Mouse (Mus musculus): ENCODE data around the gene Adgrg5. TPM values are rescaled to one million over a fixed set of nuclear protein-coding genes. Genes with fewer than 3 reads are reported as not detected.

Gene Adgrg5
- polyA plus RNA-seq, 1 experiment from 2014 or later, result 0.39 TPM

DNA sequence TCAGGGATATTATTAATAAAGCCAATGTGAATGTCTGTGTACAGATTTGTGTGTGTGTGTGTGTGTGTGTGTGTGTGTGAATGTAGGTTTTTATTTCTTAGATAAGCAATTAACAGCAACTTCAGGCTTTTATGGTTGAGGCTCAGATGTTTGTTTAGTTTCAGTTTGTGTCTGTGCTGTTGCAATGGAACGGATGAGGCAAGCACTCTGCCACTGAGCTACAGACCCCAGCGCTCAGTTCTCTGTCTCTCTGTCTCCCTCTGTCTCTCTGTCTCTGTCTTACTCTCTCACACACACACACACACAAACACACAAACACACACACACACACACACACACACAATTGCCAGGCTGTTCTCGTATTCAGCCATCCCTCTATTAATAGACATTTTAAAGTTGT, 4.7 kb downstream of the Adgrg5 start:
- WGBS (ENCODE audit: insufficient replicate concordance), result 62% methylated on average over 3 of the region's 3 CpGs

DNA sequence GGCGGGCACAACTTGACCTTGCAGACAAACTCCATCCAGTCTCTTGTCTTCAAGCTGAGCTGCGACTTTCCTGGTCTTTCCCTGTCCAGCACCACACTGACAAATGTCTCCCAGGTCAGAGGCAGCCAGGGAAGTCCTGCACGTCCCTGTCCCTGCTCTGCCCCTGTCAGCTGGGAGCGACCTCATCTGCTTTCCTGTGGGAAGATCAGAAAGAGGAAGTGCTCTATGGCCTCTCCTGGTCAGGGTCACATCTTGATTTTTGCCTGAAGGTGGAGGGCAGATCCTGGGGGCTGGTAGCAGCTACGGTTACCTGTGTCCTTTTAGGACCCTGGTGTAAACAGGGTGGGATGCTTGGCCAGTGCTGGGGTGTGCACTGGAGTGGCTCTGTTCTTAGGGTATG, 10.4 kb downstream of the Adgrg5 start:
- H3K36me3 ChIP-seq (ENCODE audit: control insufficient read depth, insufficient read depth), result no peaks in the 10 kb centered on the region
- no peak overlapping the region for H3K4me3 ChIP-seq (ENCODE audit: low read depth, low read length)
- no peaks in the 10 kb centered on the region; the same call in 1 of the 2 replicates for H3K27me3 ChIP-seq (ENCODE audit: control insufficient read depth, insufficient read depth, low read depth, low read length)
- no peaks in the 10 kb centered on the region for H3K4me1 ChIP-seq (ENCODE audit: control insufficient read depth, low read depth, low read length)
- no peak for ATAC-seq (ENCODE audit: low read depth)
- H3K9ac ChIP-seq (ENCODE audit: low read depth, low read length), result no peak overlapping the region
- WGBS (ENCODE audit: insufficient replicate concordance), result 31% methylated on average over 5 of the region's 5 CpGs
- no peak overlapping the region for H3K4me2 ChIP-seq (ENCODE audit: low read depth, low read length)
- no peak overlapping the region for H3K27ac ChIP-seq (ENCODE audit: low read length)
- H3K9me3 ChIP-seq (replicated peaks; ENCODE audit: control insufficient read depth, low read length), result no peaks in the 10 kb centered on the region

More for the DNA sequence above, 4.7 kb downstream of the Adgrg5 start:
- no peaks in the 10 kb centered on the region for H3K36me3 ChIP-seq (ENCODE audit: control insufficient read depth, insufficient read depth)
- no peaks in the 10 kb centered on the region for H3K9me3 ChIP-seq (replicated peaks; ENCODE audit: control insufficient read depth, low read length)
- H3K27ac ChIP-seq (ENCODE audit: low read length), result no peak overlapping the region
- H3K9ac ChIP-seq (ENCODE audit: low read depth, low read length), result no peak overlapping the region
- no peak overlapping the region for H3K4me3 ChIP-seq (ENCODE audit: low read depth, low read length)
- H3K27me3 ChIP-seq (ENCODE audit: control insufficient read depth, insufficient read depth, low read depth, low read length), result no peaks in the 10 kb centered on the region
- ATAC-seq (ENCODE audit: low read depth), result no peak
- H3K4me1 ChIP-seq (ENCODE audit: control insufficient read depth, low read depth, low read length), result no peaks in the 10 kb centered on the region
- H3K4me2 ChIP-seq (ENCODE audit: low read depth, low read length), result no peak overlapping the region

DNA sequence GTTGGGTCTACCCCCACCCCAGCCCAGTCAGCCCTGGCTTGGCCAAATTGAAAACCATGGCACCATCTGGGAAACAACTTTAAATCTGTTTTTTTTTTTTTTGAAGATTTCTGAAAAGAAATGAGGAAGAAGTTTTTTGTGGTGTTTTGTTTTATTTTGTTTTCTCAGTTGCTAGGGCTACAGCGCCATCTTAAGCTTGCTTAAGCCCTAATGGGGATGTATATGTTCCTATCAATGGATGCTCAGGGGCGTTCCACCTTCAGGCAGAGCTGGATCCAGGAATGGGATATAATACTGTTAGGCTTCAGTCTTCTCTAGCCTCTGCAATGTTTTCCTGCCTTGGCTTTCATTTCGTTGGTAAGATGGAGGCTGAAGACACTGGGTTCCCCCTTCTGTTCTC, 11.7 kb downstream of the Adgrg5 start:
- Histone ChIP-seq H3K9ac (ENCODE audit: low read depth, low read length) (no peak overlapping the region), H3K9me3 (replicated peaks; ENCODE audit: control insufficient read depth, low read length) (no peaks in the 10 kb centered on the region), H3K36me3 (ENCODE audit: control insufficient read depth, insufficient read depth) (no peaks in the 10 kb centered on the region), H3K27ac (ENCODE audit: low read length) (no peak overlapping the region), H3K4me1 (ENCODE audit: control insufficient read depth, low read depth, low read length) (no peaks in the 10 kb centered on the region), H3K27me3 (ENCODE audit: control insufficient read depth, insufficient read depth, low read depth, low read length) (no peaks in the 10 kb centered on the region; the same call in 1 of the 2 replicates), H3K4me3 (ENCODE audit: low read depth, low read length) (no peak overlapping the region), H3K4me2 (ENCODE audit: low read depth, low read length) (no peak overlapping the region)
- 57% methylated on average over 3 of the region's 3 CpGs for WGBS (ENCODE audit: insufficient replicate concordance)
- no peak for ATAC-seq (ENCODE audit: low read depth)

DNA sequence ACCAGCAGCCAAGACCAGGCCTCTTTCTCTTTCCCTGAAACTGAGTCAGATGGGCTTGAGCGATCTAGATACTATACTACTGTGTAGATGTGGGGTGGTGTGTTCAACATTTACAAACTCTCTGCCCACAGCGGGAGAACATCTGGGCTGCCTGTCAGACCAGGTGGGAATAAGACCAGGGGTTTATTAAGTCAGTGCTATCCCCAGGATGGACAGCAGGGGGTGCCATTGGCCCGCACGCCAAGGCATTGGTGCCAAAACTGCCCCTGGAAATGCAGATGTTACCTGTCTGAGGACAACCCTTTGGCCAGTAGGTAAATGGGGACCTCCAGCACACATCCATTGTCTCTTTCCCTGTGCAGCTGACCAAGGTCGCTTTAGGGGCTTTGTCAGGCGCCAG, 19.1 kb downstream of the Adgrg5 start:
- no peaks in the 10 kb centered on the region for H3K9me3 ChIP-seq (replicated peaks; ENCODE audit: control insufficient read depth, low read length)
- WGBS (ENCODE audit: insufficient replicate concordance), result 15% methylated on average over 6 of the region's 6 CpGs
- no peaks in the 10 kb centered on the region for H3K4me1 ChIP-seq (ENCODE audit: control insufficient read depth, low read depth, low read length)
- no peaks in the 10 kb centered on the region for H3K27me3 ChIP-seq (ENCODE audit: control insufficient read depth, insufficient read depth, low read depth, low read length)
- no peak for ATAC-seq (ENCODE audit: low read depth)
- H3K4me2 ChIP-seq (ENCODE audit: low read depth, low read length), result no peak overlapping the region
- H3K9ac ChIP-seq (ENCODE audit: low read depth, low read length), result no peak overlapping the region
- H3K4me3 ChIP-seq (ENCODE audit: low read depth, low read length), result no peak overlapping the region
- no peaks in the 10 kb centered on the region for H3K36me3 ChIP-seq (ENCODE audit: control insufficient read depth, insufficient read depth)
- H3K27ac ChIP-seq (ENCODE audit: low read length), result no peak overlapping the region

DNA sequence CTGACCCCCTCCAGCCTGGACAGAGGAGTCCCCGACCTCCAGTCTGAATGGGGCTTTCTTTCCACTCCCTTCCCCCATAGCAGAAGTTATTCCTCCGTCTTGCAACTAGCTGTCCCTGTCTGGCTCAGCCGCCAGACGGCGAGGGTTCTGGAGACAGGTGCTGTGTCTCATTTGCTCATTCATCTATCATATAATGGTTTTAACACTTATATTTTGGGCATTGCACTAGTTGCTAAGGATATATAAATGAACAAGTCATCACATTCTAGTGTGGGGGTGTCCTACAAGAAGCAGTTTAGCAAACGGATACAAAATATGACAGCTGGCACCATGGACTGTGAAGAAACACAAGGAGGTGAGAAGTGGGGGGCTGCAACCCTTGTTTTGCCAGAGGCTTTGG, 21.7 kb downstream of the Adgrg5 start:
- no peaks in the 10 kb centered on the region for H3K4me1 ChIP-seq (ENCODE audit: control insufficient read depth, low read depth, low read length)
- no peaks in the 10 kb centered on the region for H3K27me3 ChIP-seq (ENCODE audit: control insufficient read depth, insufficient read depth, low read depth, low read length)
- H3K4me2 ChIP-seq (ENCODE audit: low read depth, low read length), result no peak overlapping the region
- 50% methylated on average over 6 of the region's 6 CpGs for WGBS (ENCODE audit: insufficient replicate concordance)
- H3K4me3 ChIP-seq (ENCODE audit: low read depth, low read length), result no peak overlapping the region
- H3K27ac ChIP-seq (ENCODE audit: low read length), result no peak overlapping the region
- no peak for ATAC-seq (ENCODE audit: low read depth)
- no peaks in the 10 kb centered on the region for H3K36me3 ChIP-seq (ENCODE audit: control insufficient read depth, insufficient read depth)
- H3K9me3 ChIP-seq (replicated peaks; ENCODE audit: control insufficient read depth, low read length), result no peaks in the 10 kb centered on the region
- H3K9ac ChIP-seq (ENCODE audit: low read depth, low read length), result no peak overlapping the region

DNA sequence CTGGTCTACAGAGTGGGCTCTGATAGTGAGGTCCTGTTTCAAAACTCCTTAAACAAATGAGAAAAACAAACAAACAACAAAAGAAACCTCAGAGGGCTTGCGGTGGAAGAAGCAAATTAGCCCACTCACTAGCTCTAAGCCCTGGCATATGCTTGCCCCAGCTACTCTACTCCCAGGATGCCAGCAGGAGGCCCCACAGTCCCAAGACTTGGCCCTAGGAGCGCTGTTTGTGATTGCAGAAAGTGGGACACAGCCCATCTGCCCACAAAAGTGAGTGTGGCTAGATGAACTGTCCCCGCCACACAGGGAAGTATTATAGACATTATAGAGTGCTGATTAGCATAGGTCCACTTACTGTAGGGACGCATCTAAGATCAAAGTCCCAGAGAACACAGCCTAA, 24.9 kb downstream of the Adgrg5 start:
- no peak overlapping the region for H3K27ac ChIP-seq (ENCODE audit: low read length)
- no peak overlapping the region for H3K4me3 ChIP-seq (ENCODE audit: low read depth, low read length)
- no peak overlapping the region for H3K4me2 ChIP-seq (ENCODE audit: low read depth, low read length)
- no peaks in the 10 kb centered on the region; the same call in 1 of the 2 replicates for H3K4me1 ChIP-seq (ENCODE audit: control insufficient read depth, low read depth, low read length)
- H3K9me3 ChIP-seq (replicated peaks; ENCODE audit: control insufficient read depth, low read length), result no peaks in the 10 kb centered on the region
- ATAC-seq (ENCODE audit: low read depth), result no peak
- no peaks in the 10 kb centered on the region for H3K36me3 ChIP-seq (ENCODE audit: control insufficient read depth, insufficient read depth)
- H3K27me3 ChIP-seq (ENCODE audit: control insufficient read depth, insufficient read depth, low read depth, low read length), result no peaks in the 10 kb centered on the region
- 69% methylated on average over 4 of the region's 4 CpGs for WGBS (ENCODE audit: insufficient replicate concordance)
- no peak overlapping the region for H3K9ac ChIP-seq (ENCODE audit: low read depth, low read length)

DNA sequence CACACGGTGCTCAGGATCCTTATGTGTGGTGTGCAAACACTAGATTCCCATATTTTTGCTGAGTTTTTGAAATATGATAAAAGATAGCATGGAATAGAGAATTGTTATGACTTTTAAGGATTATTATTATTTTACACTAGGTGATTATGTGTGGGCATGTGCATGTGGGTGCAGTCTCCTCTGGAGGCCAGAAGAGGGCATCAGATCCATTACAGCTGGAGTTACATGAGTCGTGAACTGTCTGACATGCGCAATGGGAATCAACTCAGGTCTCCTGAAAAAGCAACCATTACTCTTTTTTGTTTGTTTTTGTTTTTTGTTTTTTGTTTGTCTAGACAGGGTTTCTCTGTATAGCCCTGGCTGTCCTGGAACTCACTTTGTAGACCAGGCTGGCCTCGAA, 25.5 kb downstream of the Adgrg5 start:
- Histone ChIP-seq H3K27me3 (ENCODE audit: control insufficient read depth, insufficient read depth, low read depth, low read length) (no peaks in the 10 kb centered on the region), H3K9me3 (replicated peaks; ENCODE audit: control insufficient read depth, low read length) (no peaks in the 10 kb centered on the region), H3K36me3 (ENCODE audit: control insufficient read depth, insufficient read depth) (no peaks in the 10 kb centered on the region), H3K27ac (ENCODE audit: low read length) (no peak overlapping the region), H3K4me1 (ENCODE audit: control insufficient read depth, low read depth, low read length) (peaks cover 6% of the 10 kb centered on the region), H3K9ac (ENCODE audit: low read depth, low read length) (no peak overlapping the region), H3K4me2 (ENCODE audit: low read depth, low read length) (no peak overlapping the region), H3K4me3 (ENCODE audit: low read depth, low read length) (no peak overlapping the region)
- ATAC-seq (ENCODE audit: low read depth), result no peak
- 72% methylated on average over 4 of the region's 4 CpGs for WGBS (ENCODE audit: insufficient replicate concordance)

DNA sequence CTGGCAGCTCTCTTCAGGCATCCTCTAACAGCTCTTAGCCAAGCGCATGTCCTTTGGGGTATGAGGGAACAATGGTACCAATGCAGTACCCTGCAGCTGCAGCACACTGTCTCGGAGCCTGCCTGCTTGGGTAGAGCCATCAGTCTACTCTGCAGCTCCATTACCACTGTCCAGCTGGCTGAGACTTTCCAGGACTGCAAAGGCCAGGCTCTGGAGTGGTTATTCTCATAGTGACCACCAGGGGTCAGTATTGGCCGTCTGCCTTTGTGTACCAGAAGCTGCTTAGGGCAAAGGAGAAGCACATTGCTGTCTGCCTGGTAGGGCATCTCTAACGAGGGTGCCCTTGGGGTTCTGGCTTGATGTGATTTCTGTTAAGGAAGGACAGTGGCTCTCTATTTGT, 26.6 kb downstream of the Adgrg5 start:
- H3K4me2 ChIP-seq (ENCODE audit: low read depth, low read length), result no peak overlapping the region
- H3K9ac ChIP-seq (ENCODE audit: low read depth, low read length), result no peak overlapping the region
- H3K27me3 ChIP-seq (ENCODE audit: control insufficient read depth, insufficient read depth, low read depth, low read length), result no peaks in the 10 kb centered on the region
- peak; percentile 44 for ATAC-seq (ENCODE audit: low read depth)
- H3K4me1 ChIP-seq (ENCODE audit: control insufficient read depth, low read depth, low read length), result peaks cover 16% of the 10 kb centered on the region
- no peaks in the 10 kb centered on the region for H3K9me3 ChIP-seq (replicated peaks; ENCODE audit: control insufficient read depth, low read length)
- 18% methylated on average over 4 of the region's 4 CpGs for WGBS (ENCODE audit: insufficient replicate concordance)
- no peak overlapping the region for H3K27ac ChIP-seq (ENCODE audit: low read length)
- no peak overlapping the region for H3K4me3 ChIP-seq (ENCODE audit: low read depth, low read length)
- no peaks in the 10 kb centered on the region for H3K36me3 ChIP-seq (ENCODE audit: control insufficient read depth, insufficient read depth)

DNA sequence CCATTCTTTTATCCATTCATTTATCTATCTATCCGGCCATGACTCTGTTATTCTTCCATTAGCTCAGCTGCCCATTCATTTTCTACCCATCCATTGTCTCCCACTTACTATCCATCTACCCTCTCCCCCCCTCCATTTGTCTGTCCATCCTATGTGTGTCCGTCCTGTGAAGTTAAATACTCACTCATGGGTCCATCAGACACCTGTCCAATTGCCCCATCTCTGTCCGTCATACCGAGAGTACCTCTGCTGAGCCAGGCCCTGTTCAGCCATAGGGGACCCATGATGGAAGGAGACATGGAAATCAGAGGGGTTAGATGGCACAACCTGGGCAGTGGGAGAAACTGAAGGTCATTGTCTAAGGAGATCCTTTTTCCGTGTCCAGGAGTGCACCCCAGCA, 27.0 kb downstream of the Adgrg5 start:
- no peaks in the 10 kb centered on the region for H3K9me3 ChIP-seq (replicated peaks; ENCODE audit: control insufficient read depth, low read length)
- no peak overlapping the region for H3K9ac ChIP-seq (ENCODE audit: low read depth, low read length)
- H3K4me1 ChIP-seq (ENCODE audit: control insufficient read depth, low read depth, low read length), result peaks cover 19% of the 10 kb centered on the region
- ATAC-seq (ENCODE audit: low read depth), result no peak
- WGBS (ENCODE audit: insufficient replicate concordance), result 66% methylated on average over 5 of the region's 5 CpGs
- H3K27ac ChIP-seq (ENCODE audit: low read length), result no peak overlapping the region
- H3K36me3 ChIP-seq (ENCODE audit: control insufficient read depth, insufficient read depth), result no peaks in the 10 kb centered on the region
- no peaks in the 10 kb centered on the region for H3K27me3 ChIP-seq (ENCODE audit: control insufficient read depth, insufficient read depth, low read depth, low read length)
- no peak overlapping the region for H3K4me2 ChIP-seq (ENCODE audit: low read depth, low read length)
- no peak overlapping the region for H3K4me3 ChIP-seq (ENCODE audit: low read depth, low read length)

DNA sequence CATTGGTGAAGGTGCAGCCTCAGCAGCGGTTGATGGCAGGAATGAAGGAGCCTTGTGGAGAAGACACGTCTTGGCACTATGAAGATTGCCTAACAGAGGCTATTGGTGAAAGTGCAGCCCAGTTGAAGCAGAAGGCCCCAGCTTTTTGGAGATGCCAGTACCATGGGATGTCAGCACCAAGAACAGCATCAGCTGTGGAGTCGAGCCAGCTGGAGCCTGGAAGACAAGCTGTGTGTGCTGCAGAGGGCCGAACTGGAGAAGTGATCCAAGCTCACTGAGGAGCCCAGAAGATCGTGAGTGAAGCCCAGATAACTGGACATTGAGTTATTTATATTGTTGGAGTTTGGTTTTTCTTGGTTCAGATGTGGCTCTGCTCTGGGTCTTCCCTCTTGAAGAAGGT, 28.6 kb downstream of the Adgrg5 start:
- H3K27ac ChIP-seq (ENCODE audit: low read length), result no peak overlapping the region
- H3K9ac ChIP-seq (ENCODE audit: low read depth, low read length), result no peak overlapping the region
- ATAC-seq (ENCODE audit: low read depth), result no peak
- no peak overlapping the region for H3K4me3 ChIP-seq (ENCODE audit: low read depth, low read length)
- H3K9me3 ChIP-seq (replicated peaks; ENCODE audit: control insufficient read depth, low read length), result no peaks in the 10 kb centered on the region
- H3K4me2 ChIP-seq (ENCODE audit: low read depth, low read length), result no peak overlapping the region
- H3K36me3 ChIP-seq (ENCODE audit: control insufficient read depth, insufficient read depth), result no peaks in the 10 kb centered on the region
- H3K4me1 ChIP-seq (ENCODE audit: control insufficient read depth, low read depth, low read length), result peaks cover 24% of the 10 kb centered on the region
- no peaks in the 10 kb centered on the region for H3K27me3 ChIP-seq (ENCODE audit: control insufficient read depth, insufficient read depth, low read depth, low read length)
- WGBS (ENCODE audit: insufficient replicate concordance), result 64% methylated on average over 5 of the region's 5 CpGs
